Mouse (Mus musculus) lung, postnatal 36 days (tissue): ENCODE measurements at regions not wholly inside any gene's neighbourhood (a gene's known extent, or its start where the extent isn't known, plus 50 kb on each side); places are given as distances from the start of the nearest gene placed in this dataset.

Experiments
- DNase-seq: peaks from one replicate; pipeline ENCODE4 v3.0.0; 2022; ENCODE audit warnings: mixed read lengths

- DNase-seq, result no peak
Measured at GRCm38 (mm10) chr16:97234321-97234720, 63.8 kb upstream of the Dscam start.

- DNase-seq, result no peak
Measured at GRCm38 (mm10) chr16:97239626-97240025, 69.1 kb upstream of the Dscam start.

GRCm38 (mm10) chr16:97240085-97240484 is 69.5 kb upstream of the Dscam start:
- DNase-seq, result no peak

- DNase-seq, result no peak
Measured at GRCm38 (mm10) chr16:97240859-97241360, 70.4 kb upstream of the Dscam start.

- DNase-seq, result no peak
Measured at GRCm38 (mm10) chr16:97241639-97242038, 71.1 kb upstream of the Dscam start.

GRCm38 (mm10) chr16:97250488-97250887 is 79.9 kb upstream of the Dscam start:
- no peak for DNase-seq

GRCm38 (mm10) chr16:97252551-97252950 is 82.0 kb upstream of the Dscam start:
- DNase-seq, result no peak

GRCm38 (mm10) chr16:97252997-97253635 is 82.6 kb upstream of the Dscam start:
- no peak for DNase-seq

GRCm38 (mm10) chr16:97258821-97259220 is 88.3 kb upstream of the Dscam start:
- no peak for DNase-seq

GRCm38 (mm10) chr16:97263451-97263850 is 92.9 kb upstream of the Dscam start:
- DNase-seq, result no peak

GRCm38 (mm10) chr16:97270417-97271133 is 86.0 kb upstream of the Bace2 start:
- no peak for DNase-seq

GRCm38 (mm10) chr16:97271264-97271663 is 85.3 kb upstream of the Bace2 start:
- no peak for DNase-seq

- DNase-seq, result peak; percentile 70
Measured at GRCm38 (mm10) chr16:97272035-97272631, 84.4 kb upstream of the Bace2 start.

- no peak for DNase-seq
Measured at GRCm38 (mm10) chr16:97278913-97279312, 77.6 kb upstream of the Bace2 start.

GRCm38 (mm10) chr16:97281615-97282110 is 74.9 kb upstream of the Bace2 start:
- DNase-seq, result no peak

GRCm38 (mm10) chr16:97282943-97283342 is 73.6 kb upstream of the Bace2 start:
- DNase-seq, result no peak

GRCm38 (mm10) chr16:97285886-97286447 is 70.6 kb upstream of the Bace2 start:
- DNase-seq, result no peak

- DNase-seq, result no peak
Measured at GRCm38 (mm10) chr16:97286717-97287116, 69.8 kb upstream of the Bace2 start.

- DNase-seq, result no peak
Measured at GRCm38 (mm10) chr16:97288634-97289033, 67.9 kb upstream of the Bace2 start.

GRCm38 (mm10) chr16:97292484-97293048 is 64.0 kb upstream of the Bace2 start:
- no peak for DNase-seq

- DNase-seq, result peak; percentile 77
Measured at GRCm38 (mm10) chr16:97293273-97293672, 63.3 kb upstream of the Bace2 start.

- no peak for DNase-seq
Measured at GRCm38 (mm10) chr16:97297140-97297539, 59.4 kb upstream of the Bace2 start.

- no peak for DNase-seq
Measured at GRCm38 (mm10) chr16:97304156-97304735, 52.3 kb upstream of the Bace2 start.
